Mouse (Mus musculus) adrenal gland, postnatal 10 days (tissue): ENCODE results near the gene Srgap3. TPM values are rescaled to one million over a fixed set of nuclear protein-coding genes. Genes with fewer than 3 reads are reported as not detected.
"Not testable (repeated sequence)": the region's sequence is repeated elsewhere in the genome, so short reads cannot be mapped to it uniquely, and the experiment has no call there.

ENCODE experiments used
- DNase-seq: peaks from one replicate; pipeline ENCODE4 v3.0.0; 2021; ENCODE audit warnings: mixed read lengths
- total RNA-seq, 2 experiments: library from RNA; stranded (reverse); gene quantifications; 2 replicates each; pipeline ENCODE4 v1.2.3; 2021

Gene Srgap3
- total RNA-seq, 2 experiments from 2014 or later = 13.2 to 15.8 TPM

GRCm38 (mm10) chr6:112738924-112739323, 208.1 kb downstream of the Srgap3 start:
- no peak for DNase-seq

DNA sequence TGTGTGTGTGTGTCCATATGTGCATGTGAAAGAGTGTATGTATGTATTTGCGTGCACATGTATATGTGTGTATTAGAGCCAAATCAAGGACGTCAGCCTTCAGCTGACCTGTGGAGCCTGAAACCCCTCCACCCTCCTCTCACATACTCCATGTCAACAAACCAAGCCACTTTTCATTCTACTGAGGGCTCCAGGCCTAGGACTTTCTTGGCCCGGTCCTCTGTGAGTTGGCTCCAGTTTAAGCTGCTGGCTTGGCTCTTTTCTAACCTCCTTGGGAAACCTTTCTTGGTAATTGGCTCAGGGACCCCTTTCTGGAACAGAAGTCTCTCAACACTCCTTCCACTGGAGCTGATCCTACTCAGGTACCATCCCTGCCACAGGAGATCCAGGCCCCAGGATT, 210.6 kb downstream of the Srgap3 start:
- DNase-seq = peak; percentile 23

- DNase-seq = no peak
Observed at GRCm38 (mm10) chr6:112735054-112735453, 212.0 kb downstream of the Srgap3 start.

GRCm38 (mm10) chr6:112733942-112734341, 213.1 kb downstream of the Srgap3 start:
- DNase-seq = no peak

DNA sequence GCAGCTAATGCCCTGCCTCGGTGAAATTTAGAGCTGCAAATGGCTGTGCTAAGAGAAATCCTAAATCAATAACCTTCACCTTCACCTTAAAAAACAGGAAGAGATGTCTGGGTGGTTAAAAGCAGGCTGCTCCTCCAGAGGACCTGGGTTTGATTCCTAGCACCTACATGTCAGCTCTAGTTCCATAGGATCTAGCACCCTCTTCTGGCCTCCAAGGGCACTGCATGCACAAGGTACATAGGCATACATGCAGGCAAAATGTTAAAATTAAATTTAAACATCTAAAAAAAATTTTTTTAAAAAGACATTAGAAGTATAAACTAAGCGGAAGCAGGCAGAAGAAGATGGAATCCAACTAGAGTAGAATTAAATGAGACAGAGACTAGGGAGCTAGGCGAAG, 214.6 kb downstream of the Srgap3 start:
- DNase-seq = no peak

GRCm38 (mm10) chr6:112731386-112731785, 215.7 kb downstream of the Srgap3 start:
- DNase-seq = peak; percentile 49

DNA sequence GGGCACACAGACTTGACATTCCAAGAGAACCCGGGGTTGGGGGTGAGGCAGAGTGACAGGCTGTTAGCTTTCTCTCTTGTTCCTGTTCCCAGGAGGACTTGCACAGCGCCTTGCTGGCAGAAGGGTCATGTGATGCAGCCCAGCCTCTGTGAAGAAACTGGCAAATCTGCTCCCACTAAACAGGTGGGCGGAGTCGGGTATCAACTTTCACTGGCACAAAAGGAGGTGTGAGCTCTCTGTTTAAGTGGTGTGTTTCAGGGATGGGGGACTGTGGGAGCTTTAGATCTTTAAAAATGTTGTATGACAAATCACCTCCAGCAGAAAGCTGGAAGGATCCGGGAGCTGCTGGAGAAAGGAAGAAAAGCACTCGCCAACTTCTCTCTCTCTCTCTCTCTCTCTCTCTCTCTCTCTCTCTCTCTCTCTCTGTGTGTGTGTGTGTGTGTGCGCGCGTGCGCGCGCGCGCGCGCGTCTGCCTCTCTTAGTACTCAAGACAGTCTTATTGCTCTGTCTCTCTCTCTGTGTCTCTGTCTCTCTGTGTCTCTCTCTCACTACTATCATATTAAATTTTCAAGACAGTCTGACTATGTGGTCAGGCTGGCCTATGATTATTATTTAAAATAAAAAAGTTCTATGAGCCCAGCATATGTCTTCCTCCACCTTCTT, 218.2 kb downstream of the Srgap3 start:
- DNase-seq = peak; percentile 74

- DNase-seq = no peak
Observed at GRCm38 (mm10) chr6:112725468-112725867, 221.6 kb downstream of the Srgap3 start.

DNA sequence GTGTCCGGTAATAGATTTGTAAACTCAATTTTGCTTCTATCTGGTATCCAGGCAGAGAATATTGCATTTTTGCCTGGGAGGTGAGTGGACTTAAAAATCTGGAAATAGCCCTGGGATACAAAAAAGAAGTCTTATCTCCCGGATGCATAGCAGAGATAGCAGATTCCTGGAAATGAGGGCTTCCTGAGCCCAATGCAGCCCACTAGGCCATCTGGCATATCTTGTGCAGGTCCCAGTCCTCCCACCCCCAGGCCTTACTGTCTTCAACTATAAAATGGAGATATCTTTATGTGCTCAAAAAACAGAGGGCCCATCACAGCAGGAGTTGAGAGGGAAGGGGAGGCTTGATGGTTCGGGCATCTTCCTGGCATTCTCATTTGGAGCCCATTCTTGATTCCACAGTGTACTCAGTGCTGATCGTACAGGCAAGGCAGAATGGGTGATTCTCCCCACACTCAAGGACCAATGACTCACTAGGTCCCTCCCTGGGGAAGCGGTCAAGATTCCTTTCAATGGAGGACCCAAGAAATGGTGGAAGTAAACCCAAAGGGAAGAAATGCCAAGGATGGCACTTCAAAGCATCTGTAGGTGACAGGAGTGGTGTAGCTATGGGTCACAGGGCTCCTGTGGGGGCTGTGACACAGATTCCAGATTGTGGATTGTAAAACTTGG, 226.5 kb downstream of the Srgap3 start:
- no peak for DNase-seq

- DNase-seq = no peak
Observed at GRCm38 (mm10) chr6:112719983-112720382, 227.1 kb downstream of the Srgap3 start.

- peak; percentile 33 for DNase-seq
Observed at GRCm38 (mm10) chr6:112717168-112717567, 229.9 kb downstream of the Srgap3 start.

GRCm38 (mm10) chr6:112713951-112714350, 233.1 kb downstream of the Srgap3 start:
- DNase-seq = no peak

DNA sequence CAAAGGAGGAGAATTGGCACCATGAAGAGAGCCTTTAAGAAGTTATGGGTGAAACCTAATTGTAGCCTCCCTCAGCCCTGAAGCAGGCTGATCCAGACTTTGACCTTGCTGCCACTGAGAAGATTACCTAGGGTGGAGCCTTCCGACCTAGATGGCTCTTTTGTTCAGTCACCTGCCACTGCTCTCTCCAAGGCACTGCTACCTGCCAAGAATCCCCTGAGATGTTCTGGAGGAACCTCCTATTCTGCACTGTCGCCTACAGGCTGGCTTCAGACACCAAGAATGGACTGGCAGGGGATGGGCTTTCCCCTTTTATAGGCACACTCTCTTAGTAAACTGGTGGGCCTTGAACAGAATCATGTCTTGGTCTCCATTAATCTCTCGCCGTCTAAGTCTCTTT, 244.8 kb downstream of the Srgap3 start:
- not testable (repeated sequence) for DNase-seq

GRCm38 (mm10) chr6:112700392-112700791, 246.7 kb downstream of the Srgap3 start:
- peak; percentile 73 for DNase-seq

GRCm38 (mm10) chr6:112699115-112699514, 248.0 kb downstream of the Srgap3 start:
- DNase-seq = no peak

GRCm38 (mm10) chr6:112696056-112696950, 250.8 kb downstream of the Srgap3 start, which contains the start of gene Rad18:
Rad18 (minus strand) TSS chr6:112696686.
- DNase-seq = peak; percentile 90

DNA sequence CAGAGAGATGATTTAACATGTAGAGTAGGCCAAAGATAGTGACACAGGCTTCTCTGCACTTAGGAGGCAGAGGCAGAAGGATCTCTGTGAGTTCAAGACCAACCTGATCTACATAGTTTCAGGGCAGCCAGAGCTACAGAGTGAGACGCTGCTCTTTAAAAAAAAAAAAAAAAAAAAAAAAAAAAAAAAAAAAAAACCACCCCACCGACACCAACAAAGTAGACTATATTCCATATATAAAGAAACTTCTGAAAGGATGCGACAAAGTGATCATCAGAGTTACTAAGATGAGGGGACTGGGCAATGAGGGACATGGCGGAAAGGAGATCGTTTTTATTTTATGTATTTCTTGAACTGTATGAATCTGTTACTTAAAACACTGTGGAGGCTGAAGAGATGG, 252.6 kb downstream of the Srgap3 start:
- DNase-seq = no peak

GRCm38 (mm10) chr6:112691523-112691922, 255.5 kb downstream of the Srgap3 start:
- DNase-seq = no peak

- no peak for DNase-seq
Observed at GRCm38 (mm10) chr6:112688033-112688432, 259.0 kb downstream of the Srgap3 start.

DNA sequence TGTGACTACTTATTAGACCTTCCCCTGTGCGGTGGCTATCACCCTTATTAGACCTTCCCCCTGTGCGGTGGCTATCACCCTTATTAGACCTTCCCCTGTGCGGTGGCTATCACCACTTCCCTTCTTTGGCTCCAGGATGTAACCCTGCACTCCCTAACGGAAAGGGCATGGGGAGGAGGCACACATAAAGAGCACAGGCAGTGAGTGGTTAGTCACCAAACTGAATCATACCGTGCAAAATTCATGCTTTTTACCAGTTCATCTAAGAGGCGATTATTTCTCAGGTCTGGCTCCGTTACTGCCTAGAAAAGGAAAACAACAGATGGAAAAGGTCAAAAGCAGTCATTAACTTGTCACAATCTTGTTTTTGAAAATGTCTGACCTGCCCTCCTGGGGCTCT, 260.6 kb downstream of the Srgap3 start:
- DNase-seq = peak; percentile 13

GRCm38 (mm10) chr6:112684065-112684464, 263.0 kb downstream of the Srgap3 start:
- DNase-seq = no peak
